In genomic region chr12:16260501-16260900, GRCm38 (mm10) we compare ENCODE assay signal across 14 mouse cellular contexts.
"Had no signal": no experiment of that assay in that cellular context is flagged by ENCODE, and none has a peak within 500 bp of the region (broad histone marks: within the 10 kb centered on the region; RNA-seq: fewer than 3 reads in every experiment).

No protein-coding gene starts in this region.

- H3K27me3 ChIP-seq: liver, embryonic 15.5 days; neural tube, embryonic 15.5 days had no signal

- H3K9ac ChIP-seq: liver, embryonic 15.5 days; lung, embryonic 14.5 days; neural tube, embryonic 15.5 days had no signal

- H3K4me1 ChIP-seq: limb, embryonic 10.5 days; liver, embryonic 15.5 days; midbrain, embryonic 10.5 days; neural tube, embryonic 15.5 days had no signal

- H3K27ac ChIP-seq: left cerebral cortex, adult 2 months; limb, embryonic 10.5 days; liver, embryonic 15.5 days; midbrain, embryonic 10.5 days; neural tube, embryonic 15.5 days; stomach, postnatal 0 days had no signal

- H3K4me2 ChIP-seq: liver, embryonic 11.5 days; liver, embryonic 15.5 days; lung, embryonic 14.5 days; neural tube, embryonic 15.5 days had no signal

- DNase-seq: kidney, postnatal 10 days; kidney, postnatal 4 days; lung, postnatal 10 days; lung, postnatal 4 days; thymus, postnatal 36 days had no signal

- H3K36me3 ChIP-seq: limb, embryonic 10.5 days; liver, embryonic 15.5 days; midbrain, embryonic 10.5 days; neural tube, embryonic 15.5 days had no signal

- H3K9me3 ChIP-seq: limb, embryonic 10.5 days; liver, embryonic 15.5 days; midbrain, embryonic 10.5 days; neural tube, embryonic 15.5 days had no signal

- H3K4me3 ChIP-seq: left cerebral cortex, adult 2 months; limb, embryonic 10.5 days; liver, embryonic 15.5 days; midbrain, embryonic 10.5 days; myocyte; neural tube, embryonic 15.5 days had no signal
